Mouse (Mus musculus) heart, adult 2 months (tissue): Measurements from ENCODE around the gene Vps33b.

Experiments used
- CTCF ChIP-seq: fragments of 200-600 bp; IDR thresholded peaks from 2 replicates; pipeline ENCODE4 v1.8.1; 2022; ENCODE audit warnings: antibody characterized with exemption, mild to moderate bottlenecking, moderate library complexity
- POLR2A ChIP-seq: fragments of 200-500 bp; IDR thresholded peaks from 2 replicates; pipeline ENCODE4 v1.6.1; 2011; ENCODE audit warnings: mild to moderate bottlenecking, low read depth, low read length, control low read depth; ENCODE audit not compliant: insufficient read depth

- no peak for TF ChIP-seq POLR2A
- TF ChIP-seq CTCF: no peak
Observed at GRCm38 (mm10) chr7:80246859-80247258, 22.6 kb upstream of the Vps33b start.
